Mouse (Mus musculus) v-Abl transformed pro-B cells (cell line): ENCODE data around the gene Xpnpep1.

ENCODE experiments used
- in situ Hi-C, 2 experiments: fragments of 400-800 bp; cut with MboI; formaldehyde crosslinking; loops; one replicate each; pipeline ENCODE4 v1.15.1; 2025; ENCODE audit not compliant: unreplicated experiment in 2 of 2

The Xpnpep1 gene

DNA sequence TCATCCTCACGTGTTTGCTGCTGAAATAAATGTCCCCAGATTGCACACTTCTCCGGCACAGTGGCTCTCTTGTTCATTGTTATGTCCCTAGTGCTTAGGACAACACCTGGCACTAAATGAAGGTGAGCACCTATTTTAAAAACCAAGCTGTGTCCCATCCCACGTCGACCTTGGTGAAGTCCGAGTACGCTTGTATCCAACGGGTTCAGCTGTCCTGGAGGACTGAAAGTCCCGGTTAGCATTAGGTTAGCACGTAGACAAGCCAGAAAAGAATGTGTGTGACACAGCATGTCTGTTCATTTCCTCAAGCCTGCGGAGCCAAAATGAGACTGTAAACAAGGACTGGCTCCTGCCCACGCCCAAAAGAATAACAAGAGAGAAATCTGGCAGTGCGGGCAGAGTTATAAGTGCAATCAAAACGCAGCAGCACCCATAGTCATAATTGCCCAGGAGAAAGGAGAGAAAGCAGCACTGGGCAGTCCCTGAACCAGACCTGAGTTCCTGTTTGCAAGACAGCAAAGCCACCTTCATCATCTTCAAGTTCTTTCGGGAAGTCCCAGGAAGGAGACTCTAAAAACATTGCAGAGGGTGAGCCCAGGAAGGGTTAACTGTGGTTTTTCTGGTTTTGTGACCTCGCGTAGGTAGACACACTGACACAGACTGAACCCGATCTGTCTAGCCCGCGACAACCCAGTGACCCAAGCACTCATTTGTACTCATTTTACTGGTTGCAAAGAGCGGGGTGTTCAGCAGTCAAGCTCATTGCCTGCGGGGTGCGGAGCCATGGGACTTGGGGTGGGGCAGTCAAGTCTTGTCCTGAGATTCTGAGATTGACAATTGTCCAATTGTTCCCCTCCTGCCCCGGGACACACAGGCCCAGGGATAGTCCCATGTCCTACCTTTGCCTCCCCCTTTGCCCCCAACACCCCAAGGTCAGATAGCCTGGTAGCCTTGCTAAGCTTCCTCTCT lies at the start of gene Xpnpep1:
TSS of gene Xpnpep1 (minus strand) at position 51 of the 969 bp plus-strand sequence.
- in situ Hi-C loops: no loop called here

DNA sequence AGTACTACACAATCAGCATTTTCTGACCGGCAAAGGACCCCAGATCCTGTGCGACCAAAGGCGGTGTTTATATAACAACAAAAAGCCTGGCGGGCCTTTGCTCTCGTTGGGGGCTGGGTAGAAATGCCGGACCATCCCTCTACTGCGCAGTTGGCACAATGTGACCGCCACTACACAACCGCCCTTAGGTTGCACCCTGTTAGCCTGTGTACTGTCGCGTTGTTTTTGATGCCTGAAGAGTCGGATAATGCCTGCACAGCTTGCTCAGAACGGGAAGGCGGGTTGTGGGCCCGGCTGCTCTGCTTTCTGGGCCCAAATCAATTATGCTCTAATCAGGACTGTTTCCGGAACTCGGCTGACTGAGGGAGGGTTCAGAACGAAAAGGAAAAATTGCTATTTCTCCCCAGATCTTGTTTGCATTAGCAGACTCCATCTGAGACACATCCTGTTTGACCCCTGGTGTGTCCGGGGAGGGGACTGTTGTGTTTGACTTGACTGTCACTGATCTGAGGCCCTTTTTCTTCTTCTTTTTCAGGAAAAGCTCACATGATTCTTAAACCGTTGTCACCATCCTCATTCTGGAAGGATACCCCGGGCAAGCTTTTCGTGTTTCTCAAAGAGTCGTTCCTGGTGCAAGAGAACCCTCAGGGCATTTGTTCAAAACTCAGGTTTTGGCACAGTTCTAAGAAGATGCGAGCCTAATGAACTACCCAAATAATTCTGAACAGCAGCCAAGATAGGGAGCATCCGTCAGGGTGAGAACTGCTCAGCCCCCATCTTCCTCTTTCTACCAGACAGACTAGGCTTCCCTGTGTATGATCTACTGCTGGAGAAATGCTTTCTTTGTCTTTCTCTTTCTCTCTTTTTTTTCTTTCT lies 47.5 kb upstream of the Xpnpep1 start:
- in situ Hi-C loops: no loop called here

DNA sequence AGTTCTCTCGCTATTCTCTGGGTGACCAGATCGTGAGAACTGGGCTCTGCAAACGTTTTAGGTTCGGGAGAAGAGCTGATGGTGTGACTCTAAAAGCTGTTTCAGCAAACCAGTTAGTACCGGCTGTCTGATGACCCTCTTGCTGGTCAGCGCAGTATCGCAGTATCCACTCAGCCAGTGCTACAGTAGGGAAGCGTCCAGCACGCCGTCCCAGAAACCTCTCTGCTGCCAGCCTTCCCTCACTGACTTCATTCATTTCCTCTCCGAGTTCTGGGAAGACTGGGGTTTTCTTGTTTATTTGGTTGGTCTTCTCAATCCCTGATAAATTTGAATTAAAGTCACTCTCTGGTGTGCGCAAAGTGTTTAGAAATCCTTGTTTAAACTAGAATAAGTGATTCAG lies 46.8 kb upstream of the Xpnpep1 start:
- in situ Hi-C loops: no loop called here

DNA sequence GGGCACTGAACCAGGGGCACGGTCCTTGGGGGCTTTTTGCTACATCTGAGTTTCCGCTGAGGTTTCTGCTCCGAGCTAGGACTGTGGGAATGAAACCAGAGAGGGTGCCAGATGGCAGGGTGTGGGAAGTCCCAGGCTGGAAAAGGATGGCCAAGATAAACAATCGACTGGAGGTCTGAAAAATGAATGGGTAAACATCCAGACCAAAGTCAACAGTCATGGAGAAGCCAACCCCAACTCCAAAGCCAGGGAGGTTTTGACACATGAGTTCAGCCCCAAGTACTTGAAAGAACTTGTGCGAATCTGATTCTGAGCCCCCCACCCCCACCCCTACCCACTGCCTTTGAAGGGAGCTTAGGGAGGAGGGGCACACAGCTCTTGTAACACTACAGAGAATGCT lies 44.7 kb upstream of the Xpnpep1 start:
- in situ Hi-C loops: no loop called here

DNA sequence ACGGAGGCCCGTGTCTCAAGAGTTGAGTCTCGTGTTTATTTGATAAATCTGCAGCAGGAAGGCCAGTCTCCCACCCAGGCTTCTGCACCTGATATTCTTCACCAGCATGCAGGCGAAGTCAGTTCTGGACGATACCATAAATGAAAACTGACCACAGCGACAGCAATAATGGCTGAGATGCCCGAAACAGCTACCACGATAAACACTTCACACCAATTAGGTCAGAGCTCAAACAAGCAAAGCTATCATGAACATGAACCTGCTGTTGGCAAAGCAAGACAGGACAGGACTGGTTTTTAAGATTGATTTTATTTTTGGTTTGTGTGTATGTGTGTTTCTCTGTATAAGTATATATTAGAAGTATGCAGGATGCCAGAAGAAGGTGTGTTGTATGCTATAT lies 42.8 kb upstream of the Xpnpep1 start:
- in situ Hi-C loops: no loop called here

DNA sequence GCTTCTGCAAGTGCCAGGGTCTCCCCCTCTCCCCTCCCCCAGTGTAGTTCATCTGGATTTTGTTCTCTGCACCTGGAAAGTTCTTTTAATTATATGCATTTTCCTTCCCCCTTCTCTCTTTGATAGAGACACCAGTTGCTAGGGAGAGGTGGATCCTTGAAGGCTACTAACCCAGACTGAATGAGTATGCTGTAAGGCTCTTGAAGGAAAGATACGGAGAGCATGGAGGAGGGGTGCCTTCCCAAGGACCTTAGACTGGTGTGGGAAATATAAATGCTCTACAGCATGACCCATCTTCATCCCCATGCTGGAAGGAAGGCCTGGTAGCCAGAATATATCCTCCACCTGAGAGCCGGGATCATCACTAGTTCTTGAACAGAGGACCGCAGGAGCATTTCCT lies 41.3 kb upstream of the Xpnpep1 start:
- in situ Hi-C loops: no loop called here

DNA sequence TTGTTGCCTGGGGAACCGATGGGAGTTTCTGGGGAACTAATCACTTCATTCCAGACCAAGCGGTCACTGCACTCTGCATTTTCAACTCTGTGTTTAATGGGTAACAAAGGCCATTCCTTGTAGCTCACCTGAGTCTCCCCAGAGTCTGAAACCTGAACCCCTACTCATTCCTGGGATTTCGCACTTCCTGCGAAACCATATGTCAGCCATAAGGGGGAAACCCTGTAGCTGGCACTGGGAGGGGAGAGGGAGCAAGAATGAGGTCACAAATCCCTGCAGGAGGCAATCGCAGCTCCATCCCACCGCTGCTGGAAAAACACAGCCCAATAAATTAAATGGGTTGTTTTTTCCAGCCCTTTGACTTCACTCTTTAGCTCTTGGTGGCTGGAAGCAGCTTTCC lies 40.9 kb upstream of the Xpnpep1 start:
- in situ Hi-C loops: no loop called here

DNA sequence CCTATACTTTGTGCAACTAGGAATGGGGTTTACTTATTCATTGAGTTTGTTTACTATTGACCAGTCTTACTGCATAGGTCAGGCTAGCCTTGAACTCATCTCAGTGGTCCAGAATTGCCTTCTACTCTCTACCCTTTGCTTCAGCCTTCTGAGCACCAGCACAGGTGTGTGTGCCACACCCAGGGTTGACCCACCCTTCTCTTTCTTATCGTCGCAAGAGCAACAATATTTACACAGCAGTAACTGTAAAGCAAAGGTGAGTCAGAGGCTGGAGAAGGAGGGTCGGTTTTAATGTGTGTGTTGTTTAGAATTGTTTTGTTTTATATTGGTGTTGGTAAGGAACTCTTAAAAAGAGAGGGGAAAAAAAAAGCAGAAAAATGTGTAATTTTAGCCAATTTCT lies 40.5 kb upstream of the Xpnpep1 start:
- in situ Hi-C loops: no loop called here

DNA sequence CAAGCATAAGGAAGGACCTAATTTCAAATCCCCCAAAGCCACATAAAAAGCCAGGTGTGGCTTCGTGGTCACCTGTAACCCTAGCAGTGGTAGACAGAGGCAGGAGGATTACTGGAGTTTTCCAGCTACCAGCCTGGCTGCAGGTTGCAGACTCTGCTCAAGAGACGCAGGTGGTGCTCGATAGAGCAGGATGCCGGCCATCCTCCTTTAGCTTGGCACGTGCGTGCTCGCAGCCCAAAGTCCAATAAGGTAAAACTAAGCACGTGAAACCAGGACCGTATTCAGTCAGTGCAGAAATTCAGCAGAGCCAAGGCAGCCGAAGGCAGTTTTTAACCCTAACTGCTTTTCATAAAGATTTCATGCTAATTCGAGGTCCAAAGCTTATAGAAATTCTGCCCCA lies 40.0 kb upstream of the Xpnpep1 start:
- in situ Hi-C loops: no loop called here

DNA sequence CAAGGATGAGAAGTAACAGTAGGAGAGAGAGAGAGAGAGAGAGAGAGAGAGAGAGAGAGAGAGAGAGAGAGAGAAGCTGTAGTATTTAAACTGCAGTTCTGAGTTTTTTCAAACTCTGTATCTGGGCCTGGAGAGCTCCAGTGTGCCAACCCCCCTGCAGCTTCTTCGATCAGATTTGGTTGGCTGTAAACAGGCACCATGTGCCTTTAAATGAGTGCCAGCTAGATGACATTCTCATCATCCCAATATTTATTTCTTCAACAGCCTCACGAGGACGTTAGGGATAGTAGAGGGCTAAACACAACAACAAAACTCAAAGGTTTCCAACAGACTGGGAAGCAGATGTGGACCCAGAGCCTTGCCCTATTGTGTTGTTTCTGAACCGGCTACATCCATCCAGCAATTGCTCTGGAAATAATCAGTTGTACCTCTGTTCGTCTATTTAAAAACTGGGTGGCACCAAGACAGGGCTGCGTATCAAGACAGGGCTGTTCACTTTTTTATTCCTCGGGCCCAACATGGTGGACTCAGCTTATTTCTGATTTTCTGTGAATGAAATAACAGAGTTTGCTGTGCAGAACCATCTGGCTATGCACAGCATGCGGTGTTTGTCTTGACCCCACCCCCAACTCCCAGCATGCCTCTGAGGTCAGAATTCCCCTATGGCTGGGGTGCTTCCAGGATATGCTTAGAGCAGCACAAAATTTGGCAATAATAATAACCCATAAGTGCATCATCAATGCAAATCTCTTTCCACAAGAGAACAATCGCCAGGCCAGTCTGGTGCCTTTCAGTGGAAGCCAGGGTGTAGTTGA lies 38.5 kb upstream of the Xpnpep1 start:
- in situ Hi-C loops: no loop called here

DNA sequence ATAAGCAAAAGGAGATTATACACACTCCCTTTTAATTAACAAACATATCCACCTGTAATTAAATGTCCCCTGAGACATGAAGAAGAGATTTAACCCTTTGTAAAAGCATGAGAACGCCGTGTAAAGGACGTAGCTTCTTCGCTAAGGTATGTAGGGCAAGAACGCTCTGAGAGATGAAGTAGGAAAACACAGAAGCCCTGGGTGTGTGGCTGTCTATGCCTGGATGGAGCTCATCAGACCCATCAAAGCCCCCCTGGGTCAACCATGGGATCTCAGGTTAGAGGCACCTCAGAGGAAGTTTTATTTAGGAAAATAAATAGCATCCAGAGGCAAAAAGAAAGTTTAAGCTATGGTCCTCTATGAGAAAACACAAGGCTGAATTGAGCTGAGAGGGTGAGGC lies 37.3 kb upstream of the Xpnpep1 start:
- in situ Hi-C loops: no loop called here

DNA sequence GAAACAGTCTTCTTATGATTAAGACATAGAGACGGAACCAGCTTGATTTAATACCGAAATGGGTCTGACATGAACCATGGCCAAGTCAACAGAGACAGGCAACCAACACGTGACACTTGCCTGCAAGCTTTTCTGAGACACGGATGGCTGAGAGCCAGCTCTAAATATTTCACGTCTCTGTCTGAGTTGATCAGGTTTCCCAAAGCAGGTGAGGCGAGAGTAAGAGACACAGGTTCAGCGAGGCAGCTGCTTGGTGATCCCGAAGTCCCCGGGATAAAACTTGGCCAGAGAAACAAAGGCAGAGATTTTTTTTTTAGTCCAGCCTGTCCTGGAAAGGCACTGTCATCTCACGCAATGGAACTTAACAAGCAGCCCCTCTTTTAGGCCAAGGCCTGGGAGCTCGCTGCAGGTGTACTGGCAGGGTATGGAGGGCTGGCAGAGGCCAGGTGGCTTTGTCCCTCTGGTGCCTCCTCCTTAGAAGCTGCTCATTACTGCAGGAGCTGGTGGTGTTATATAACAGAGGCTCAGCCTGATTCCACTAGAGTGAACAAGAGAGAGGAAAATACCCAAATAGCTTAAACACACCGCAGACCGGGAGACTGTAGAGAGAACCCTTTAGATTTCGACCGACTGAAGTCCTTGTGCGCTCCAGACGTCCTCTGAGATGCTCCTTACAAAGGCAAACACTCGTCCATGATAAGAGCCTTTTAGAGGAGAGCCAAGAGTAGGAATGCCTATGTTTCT lies 36.4 kb upstream of the Xpnpep1 start:
- in situ Hi-C loops: no loop called here

DNA sequence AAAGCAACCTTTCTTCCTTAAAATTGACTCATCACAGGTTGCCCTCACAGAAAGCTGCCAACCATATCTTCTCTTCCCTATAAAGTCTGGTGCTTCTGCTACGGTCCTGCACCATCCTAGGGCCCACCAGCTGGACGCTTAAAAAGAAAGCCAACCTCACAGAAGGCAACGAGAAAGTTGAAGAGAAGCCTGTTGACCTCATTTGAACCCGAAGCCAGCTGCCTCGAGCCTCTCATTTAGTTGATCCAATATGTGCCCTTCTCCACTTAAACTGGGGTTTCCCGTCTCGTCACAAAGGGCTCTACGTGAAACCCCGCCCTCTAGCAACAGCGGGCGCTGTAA lies 35.9 kb upstream of the Xpnpep1 start:
- in situ Hi-C loops: no loop called here

DNA sequence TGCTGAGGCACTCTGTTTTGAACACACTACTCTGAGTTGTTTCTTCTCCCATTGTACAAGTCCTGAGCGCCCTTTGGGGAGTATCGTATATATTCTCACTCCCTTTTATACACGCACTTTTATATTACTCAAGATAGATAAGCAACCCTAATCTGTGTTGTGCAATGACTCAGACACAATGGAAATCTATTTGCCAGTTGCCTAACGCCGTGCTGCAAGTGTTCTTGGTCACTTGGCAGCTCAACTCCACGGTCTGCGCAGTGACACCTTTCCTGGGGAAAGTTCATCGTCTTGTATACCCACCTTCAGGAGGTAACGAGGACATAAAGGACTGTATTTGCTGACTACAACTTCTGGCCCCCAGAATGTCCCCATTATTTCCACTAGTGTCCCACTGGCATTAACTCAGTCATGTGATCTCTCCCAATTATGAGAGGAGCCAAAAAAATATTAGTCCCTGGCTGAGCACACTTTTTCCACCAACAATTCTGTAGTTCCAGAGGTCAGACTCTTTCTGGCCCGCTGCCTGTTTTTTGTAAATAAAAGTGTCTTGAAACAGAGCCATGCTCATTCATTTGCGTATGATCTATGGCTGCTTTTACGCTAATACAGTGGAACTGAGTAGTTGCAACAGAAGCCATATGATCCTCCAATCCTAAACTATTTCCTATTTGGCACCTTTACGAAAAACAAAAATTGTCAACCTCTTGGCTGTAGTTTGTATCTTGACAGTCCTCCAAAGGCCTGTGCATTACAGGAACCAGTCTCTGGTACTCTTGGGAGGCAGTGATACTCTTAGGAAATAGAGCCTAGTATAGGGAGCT lies 35.1 kb upstream of the Xpnpep1 start:
- in situ Hi-C loops: no loop called here

DNA sequence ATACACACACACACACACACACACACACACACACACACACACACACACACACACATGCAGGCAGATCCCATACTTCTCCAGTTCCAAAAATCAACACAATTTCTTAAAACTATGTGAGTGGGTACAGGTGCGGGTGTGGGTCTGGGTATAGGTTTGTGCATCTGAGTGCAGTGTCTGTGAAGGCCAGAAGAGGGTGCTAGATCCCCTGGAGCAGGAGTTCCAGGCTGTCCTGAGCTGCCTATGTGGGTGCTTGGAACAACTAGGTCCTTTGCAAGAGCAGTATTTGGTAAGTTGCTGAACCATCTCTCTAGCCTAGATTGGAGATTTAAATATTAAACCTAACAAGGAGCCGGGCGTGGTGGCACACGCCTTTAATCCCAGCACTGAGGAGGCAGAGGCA lies 33.5 kb upstream of the Xpnpep1 start:
- in situ Hi-C loops: no loop called here

DNA sequence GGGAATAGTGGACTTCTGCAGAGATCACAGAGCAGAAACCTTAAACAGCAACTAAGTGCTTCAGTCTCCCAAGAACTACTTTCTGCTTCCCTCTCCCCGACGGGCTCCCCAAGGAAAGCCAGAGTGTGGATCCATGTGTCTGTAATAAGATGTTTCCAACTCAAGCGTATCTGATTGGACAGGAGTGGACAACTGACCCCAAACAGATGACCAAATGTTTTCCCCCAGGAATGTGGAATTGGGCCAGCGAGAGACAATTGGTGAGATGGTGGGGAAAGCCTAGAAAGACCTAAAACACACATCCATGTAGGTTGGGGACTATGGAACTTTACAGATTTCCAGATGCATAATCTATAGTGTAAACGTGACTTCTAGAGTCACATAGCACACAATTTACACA lies 32.4 kb upstream of the Xpnpep1 start:
- in situ Hi-C loops: no loop called here

DNA sequence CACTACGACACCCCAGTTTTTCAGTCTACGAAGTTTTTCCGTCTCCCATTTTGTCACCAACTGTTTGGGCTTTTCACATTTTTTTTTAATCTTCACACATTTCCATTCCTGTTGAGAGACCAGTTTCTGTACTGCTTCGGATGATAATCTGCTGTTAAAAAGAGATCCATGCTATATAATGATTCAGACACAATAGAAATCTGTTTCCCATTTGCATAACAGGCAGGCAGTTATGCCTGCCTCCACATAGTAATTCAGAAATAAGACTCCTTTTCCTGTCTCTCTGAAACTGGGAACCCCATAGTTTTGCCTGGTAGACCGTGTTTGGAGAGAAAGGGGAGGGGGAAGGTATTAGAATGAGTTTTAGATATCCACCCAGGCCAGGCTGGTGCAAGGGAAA lies 31.6 kb upstream of the Xpnpep1 start:
- in situ Hi-C loops: no loop called here

DNA sequence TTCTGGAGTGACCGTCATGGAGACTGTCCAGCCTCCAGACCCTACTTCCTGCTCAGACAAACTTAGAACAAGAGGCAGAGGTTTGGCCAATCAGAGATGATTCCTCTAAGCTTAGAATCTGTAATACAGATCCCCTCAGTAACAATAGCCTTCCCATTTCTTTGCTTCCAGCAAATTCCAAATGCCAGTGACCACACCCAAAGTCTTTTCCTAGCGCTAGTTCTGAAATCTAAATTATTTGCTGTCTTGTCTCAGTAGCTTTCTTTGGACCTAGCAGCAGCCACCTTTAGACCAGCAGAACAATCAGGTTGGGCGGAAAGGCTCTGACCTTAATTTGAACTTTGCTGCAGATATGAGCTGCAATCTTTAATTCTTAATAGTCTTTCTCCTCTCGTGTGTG lies 30.9 kb upstream of the Xpnpep1 start:
- in situ Hi-C loops: no loop called here

DNA sequence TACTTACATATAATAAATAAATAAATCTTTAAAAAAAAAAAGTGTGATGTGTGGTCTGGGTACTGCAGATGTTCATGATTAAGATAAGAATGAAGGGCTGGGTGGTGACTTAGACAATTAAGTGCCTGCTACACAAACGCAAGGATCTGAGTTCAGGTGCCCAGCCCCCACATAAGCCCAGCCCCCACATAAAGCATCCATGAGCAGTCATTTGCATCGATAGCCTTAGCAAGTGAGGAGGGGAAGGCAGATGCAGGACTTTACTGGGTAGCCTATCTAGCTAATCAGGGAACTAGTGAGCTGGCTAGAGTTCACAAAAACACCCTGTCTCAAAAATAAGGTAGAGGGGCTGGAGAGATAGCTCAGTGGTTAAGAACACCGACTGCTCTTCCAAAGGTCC lies 29.4 kb upstream of the Xpnpep1 start:
- in situ Hi-C loops: no loop called here
